Mouse (Mus musculus) embryonic facial prominence, embryonic 13.5 days (tissue): ENCODE results near the gene Snrpa. TPM values are rescaled to one million over a fixed set of nuclear protein-coding genes. Genes with fewer than 3 reads are reported as not detected.

Source experiments
- ATAC-seq: fragments of 200-750 bp; cut with Nextera tagmentation; 2 replicates; pipeline ENCODE4 v1.8.0; 2017; ENCODE audit warnings: low read depth; ENCODE audit not compliant: insufficient number of reproducible peaks, insufficient read depth, low FRiP score, low TSS enrichment
- H3K27ac ChIP-seq: fragments of 300-500 bp; sonication (generic); 2 replicates; pipeline ENCODE4 v1.5.1; 2015; ENCODE audit warnings: moderate library complexity, mild to moderate bottlenecking, inconsistent platforms
- H3K27me3 ChIP-seq: fragments of 300-500 bp; sonication (generic); 2 replicates; pipeline ENCODE4 v1.6.1; 2015; ENCODE audit warnings: mild to moderate bottlenecking, inconsistent platforms
- H3K36me3 ChIP-seq: fragments of 300-500 bp; sonication (generic); 2 replicates; pipeline ENCODE4 v1.6.1; 2015; ENCODE audit warnings: mild to moderate bottlenecking, inconsistent platforms
- H3K4me1 ChIP-seq: fragments of 300-500 bp; sonication (generic); 2 replicates; pipeline ENCODE4 v1.6.1; 2015; ENCODE audit warnings: inconsistent platforms
- H3K4me2 ChIP-seq: fragments of 300-500 bp; sonication (generic); 2 replicates; pipeline ENCODE4 v1.6.1; 2015; ENCODE audit warnings: moderate library complexity, mild to moderate bottlenecking, inconsistent platforms
- H3K4me3 ChIP-seq: fragments of 300-500 bp; sonication (generic); 2 replicates; pipeline ENCODE4 v1.5.1; 2015; ENCODE audit warnings: mild to moderate bottlenecking, inconsistent platforms
- H3K9ac ChIP-seq: fragments of 300-500 bp; sonication (generic); 2 replicates; pipeline ENCODE4 v1.6.1; 2015; ENCODE audit warnings: mild to moderate bottlenecking, inconsistent platforms
- H3K9me3 ChIP-seq: fragments of 300-500 bp; sonication (generic); 2 replicates; pipeline ENCODE4 v1.6.1; 2016; ENCODE audit warnings: inconsistent platforms
- WGBS: fragments of 180-500 bp; shearing (Covaris S2); methylation state at CpG from one replicate; pipeline ENCODE4 v1.1.7; 2015; ENCODE audit warnings: mixed read lengths; 5-methylcytosine and 5-hydroxymethylcytosine counted together
- polyA plus RNA-seq: library from polyadenylated mRNA; unstranded; fragments of >200 nt; fragmentation: Nextera tagmentation; extraction: Ambion mirVana; gene quantifications from 2 replicates; pipeline ENCODE4 v1.2.1, GENCODE M21; 2015

Gene Snrpa
- polyA plus RNA-seq, 1 experiment from 2014 or later = 292 TPM

DNA sequence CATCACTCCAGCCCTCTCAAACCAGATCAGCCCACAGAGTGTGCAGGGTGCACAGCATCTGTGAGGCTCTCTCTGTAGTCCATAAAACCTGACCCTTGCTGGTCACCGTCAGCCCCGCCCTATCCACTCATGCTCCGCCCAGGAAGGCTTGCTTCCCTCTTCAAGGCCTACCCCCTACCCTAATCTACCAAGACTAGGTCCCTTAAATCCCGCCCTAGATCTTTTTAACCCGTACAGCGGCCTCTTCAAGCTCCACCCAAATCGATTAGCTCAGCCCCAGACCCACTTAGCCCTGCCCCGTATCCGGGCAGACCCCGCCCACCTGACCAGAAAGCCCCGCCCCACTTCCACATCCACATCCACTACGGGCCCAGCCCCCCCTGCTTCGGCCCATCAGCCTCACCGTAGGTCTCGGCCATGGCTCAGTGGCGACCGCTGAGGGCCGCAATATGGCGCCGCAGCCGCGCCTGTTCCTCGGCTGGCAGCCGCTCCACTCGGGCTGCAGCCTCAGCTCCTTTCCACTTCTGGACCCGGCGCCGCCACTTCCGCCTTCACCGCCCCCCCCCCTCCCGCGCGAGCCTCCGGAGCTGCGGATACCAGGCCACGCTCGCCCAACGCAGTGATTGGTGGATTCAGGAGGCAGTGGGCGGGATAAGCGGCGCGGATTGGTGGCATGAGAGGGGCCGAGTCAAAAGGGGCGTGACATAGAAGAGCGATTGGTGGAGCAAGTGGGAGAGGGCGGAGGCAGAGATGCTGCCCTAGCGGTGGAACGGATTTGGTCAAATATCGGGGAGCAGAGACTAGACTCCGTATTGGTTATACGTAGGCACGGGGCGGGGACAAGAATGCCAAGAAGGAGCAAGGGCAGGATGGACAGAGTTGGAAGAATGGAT lies 17.5 kb downstream of the Snrpa start, which contains the start of gene Rab4b:
Gene Rab4b, minus strand, starts transcription at position 573 of the 893 bp plus-strand sequence.
- Histone ChIP-seq H3K9me3 (no peaks in the 10 kb centered on the region), H3K9ac (peak within 1 kb of the TSS; percentile 70), H3K27ac (peak within 1 kb of the TSS; percentile 93), H3K4me3 (peak within 1 kb of the TSS; percentile 70), H3K27me3 (no peaks in the 10 kb centered on the region), H3K36me3 (peaks cover 25% of the 10 kb centered on the region), H3K4me2 (peak within 1 kb of the TSS; percentile 61), H3K4me1 (peaks cover 7% of the 10 kb centered on the region; the same call in 1 of the 2 replicates)
- ATAC-seq = peak; percentile 99
- under 1% methylated on average over 53 of the region's 53 CpGs for WGBS

- Histone ChIP-seq H3K27ac (peak overlapping the region; percentile 93), H3K4me1 (peaks cover 7% of the 10 kb centered on the region; the same call in 1 of the 2 replicates), H3K4me3 (peak overlapping the region; percentile 70), H3K9me3 (no peaks in the 10 kb centered on the region), H3K4me2 (peak overlapping the region; percentile 61), H3K9ac (peak overlapping the region; percentile 70), H3K36me3 (peaks cover 25% of the 10 kb centered on the region), H3K27me3 (no peaks in the 10 kb centered on the region)
- no peak for ATAC-seq
- 24% methylated on average over 4 of the region's 4 CpGs for WGBS
These were observed 18.1 kb downstream of the Snrpa start for GRCm38 (mm10) chr7:27177942-27178323.

DNA sequence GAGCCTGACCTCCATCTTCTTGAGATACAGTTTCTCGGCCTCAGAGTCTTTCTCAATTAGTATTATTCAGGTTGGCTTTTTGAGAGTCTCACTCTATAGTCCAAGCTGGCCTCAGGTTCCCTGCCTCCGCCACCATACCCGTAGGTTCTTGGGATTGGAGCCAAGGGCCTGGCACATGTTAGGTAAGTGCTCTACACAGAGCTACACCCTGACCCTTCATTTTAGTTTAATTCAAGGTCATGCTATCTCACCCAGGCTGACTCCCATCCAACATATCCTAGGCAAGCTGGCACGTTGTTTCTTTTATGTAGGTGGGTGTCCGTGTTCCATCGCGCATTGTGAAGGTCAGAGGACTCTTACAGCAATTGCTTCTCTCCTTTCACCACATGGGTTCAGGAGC lies 21.2 kb downstream of the Snrpa start:
- no peak for ATAC-seq
- WGBS = 94% methylated on average over 7 of the region's 7 CpGs

DNA sequence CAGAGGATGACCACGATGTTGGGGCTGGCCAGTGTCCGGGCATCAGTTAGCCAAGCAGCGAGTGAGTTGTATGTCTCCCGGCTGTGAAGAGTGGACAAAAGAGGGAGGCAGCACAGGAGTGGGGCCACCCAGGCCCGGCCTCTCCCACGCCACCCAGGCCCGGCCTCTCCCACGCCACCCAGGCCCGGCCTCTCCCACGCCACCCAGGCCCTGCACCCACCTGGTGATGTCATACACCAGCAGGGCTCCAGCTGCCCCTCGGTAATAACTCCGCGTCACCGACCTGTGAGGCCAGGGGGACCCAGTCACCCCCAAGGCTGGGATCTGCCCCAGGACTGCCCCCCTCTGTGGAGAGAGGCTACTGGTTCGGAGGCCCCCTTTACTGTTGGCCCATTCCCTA lies 21.6 kb downstream of the Snrpa start:
- Histone ChIP-seq H3K9me3 (no peaks in the 10 kb centered on the region), H3K4me1 (peaks cover 7% of the 10 kb centered on the region; the same call in 1 of the 2 replicates), H3K36me3 (peaks cover 49% of the 10 kb centered on the region), H3K4me2 (no peak overlapping the region), H3K9ac (peak overlapping the region; percentile 44), H3K27me3 (no peaks in the 10 kb centered on the region), H3K27ac (no peak overlapping the region), H3K4me3 (no peak overlapping the region)
- no peak for ATAC-seq
- WGBS = 94% methylated on average over 15 of the region's 15 CpGs

More for the DNA sequence above, 21.2 kb downstream of the Snrpa start:
- Histone ChIP-seq H3K9ac (0 out of 2 replicates have a peak overlapping the region, but pooled peaks have one; percentile 44), H3K4me2 (no peak overlapping the region), H3K27me3 (no peaks in the 10 kb centered on the region), H3K4me3 (no peak overlapping the region), H3K4me1 (peaks cover 7% of the 10 kb centered on the region; the same call in 1 of the 2 replicates), H3K36me3 (peaks cover 49% of the 10 kb centered on the region), H3K27ac (no peak overlapping the region), H3K9me3 (no peaks in the 10 kb centered on the region)

DNA sequence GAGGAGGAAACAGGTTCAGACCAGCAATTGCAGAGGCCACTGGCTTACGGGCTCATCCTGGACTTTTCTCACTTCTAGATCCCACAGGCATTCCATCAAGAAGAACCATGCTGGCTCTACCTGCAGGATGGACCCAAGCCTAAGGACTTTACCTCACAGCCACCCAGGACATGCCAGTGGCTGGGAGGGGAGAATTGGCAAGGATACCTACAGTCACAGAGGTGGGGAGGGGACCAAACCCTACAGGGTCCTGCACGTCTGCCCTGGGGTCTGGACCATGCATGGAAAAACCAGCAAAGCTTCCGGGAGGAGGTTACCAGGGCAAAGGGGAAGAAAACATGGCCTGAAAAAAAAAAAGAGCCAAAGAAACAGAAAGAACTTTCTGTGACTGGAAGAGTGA lies 25.1 kb downstream of the Snrpa start:
- no peak overlapping the region for H3K27ac ChIP-seq
- 0 out of 2 replicates have a peak overlapping the region, but pooled peaks have one; percentile 21 for H3K9ac ChIP-seq
- H3K4me3 ChIP-seq = no peak overlapping the region
- peaks cover 11% of the 10 kb centered on the region for H3K4me1 ChIP-seq
- H3K36me3 ChIP-seq = peaks cover 49% of the 10 kb centered on the region
- ATAC-seq = no peak
- H3K27me3 ChIP-seq = no peaks in the 10 kb centered on the region
- no peaks in the 10 kb centered on the region for H3K9me3 ChIP-seq
- WGBS = 93% methylated on average over 3 of the region's 3 CpGs
- H3K4me2 ChIP-seq = no peak overlapping the region

DNA sequence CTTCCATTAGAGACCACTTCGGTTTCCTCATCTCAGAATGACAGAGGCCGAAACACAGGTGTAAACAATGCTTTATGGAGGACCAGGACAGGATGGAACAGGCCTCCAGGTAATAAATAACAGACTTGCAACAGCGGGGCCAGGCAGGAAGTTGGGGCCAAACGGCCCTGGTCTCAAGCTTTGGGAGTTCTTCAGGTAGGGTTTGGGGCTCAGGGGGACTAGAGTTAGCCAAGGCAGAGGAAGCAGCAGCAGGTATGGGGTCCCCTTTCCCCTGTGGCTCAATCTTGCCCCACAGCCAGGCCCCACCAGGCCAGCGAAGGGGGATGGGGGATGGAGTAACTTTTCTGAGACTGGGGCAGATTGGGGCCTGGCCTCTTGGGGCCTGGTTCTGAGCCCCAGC lies 27.7 kb downstream of the Snrpa start:
- Histone ChIP-seq H3K4me3 (no peak overlapping the region), H3K27me3 (no peaks in the 10 kb centered on the region), H3K4me1 (peaks cover 34% of the 10 kb centered on the region), H3K9ac (no peak overlapping the region), H3K36me3 (peaks cover 47% of the 10 kb centered on the region), H3K9me3 (no peaks in the 10 kb centered on the region), H3K27ac (no peak overlapping the region), H3K4me2 (no peak overlapping the region)
- 88% methylated on average over 5 of the region's 5 CpGs for WGBS
- ATAC-seq = no peak

GRCm38 (mm10) chr7:27167475-27168094 lies 28.5 kb downstream of the Snrpa start:
- ATAC-seq = no peak
- Histone ChIP-seq H3K9ac (peak overlapping the region; percentile 87), H3K9me3 (no peaks in the 10 kb centered on the region), H3K27me3 (no peaks in the 10 kb centered on the region), H3K4me1 (peaks cover 42% of the 10 kb centered on the region), H3K4me2 (peak overlapping the region; percentile 80), H3K4me3 (peak overlapping the region; percentile 74), H3K27ac (peak overlapping the region; percentile 97), H3K36me3 (peaks cover 47% of the 10 kb centered on the region)
- WGBS = 73% methylated on average over 11 of the region's 11 CpGs

DNA sequence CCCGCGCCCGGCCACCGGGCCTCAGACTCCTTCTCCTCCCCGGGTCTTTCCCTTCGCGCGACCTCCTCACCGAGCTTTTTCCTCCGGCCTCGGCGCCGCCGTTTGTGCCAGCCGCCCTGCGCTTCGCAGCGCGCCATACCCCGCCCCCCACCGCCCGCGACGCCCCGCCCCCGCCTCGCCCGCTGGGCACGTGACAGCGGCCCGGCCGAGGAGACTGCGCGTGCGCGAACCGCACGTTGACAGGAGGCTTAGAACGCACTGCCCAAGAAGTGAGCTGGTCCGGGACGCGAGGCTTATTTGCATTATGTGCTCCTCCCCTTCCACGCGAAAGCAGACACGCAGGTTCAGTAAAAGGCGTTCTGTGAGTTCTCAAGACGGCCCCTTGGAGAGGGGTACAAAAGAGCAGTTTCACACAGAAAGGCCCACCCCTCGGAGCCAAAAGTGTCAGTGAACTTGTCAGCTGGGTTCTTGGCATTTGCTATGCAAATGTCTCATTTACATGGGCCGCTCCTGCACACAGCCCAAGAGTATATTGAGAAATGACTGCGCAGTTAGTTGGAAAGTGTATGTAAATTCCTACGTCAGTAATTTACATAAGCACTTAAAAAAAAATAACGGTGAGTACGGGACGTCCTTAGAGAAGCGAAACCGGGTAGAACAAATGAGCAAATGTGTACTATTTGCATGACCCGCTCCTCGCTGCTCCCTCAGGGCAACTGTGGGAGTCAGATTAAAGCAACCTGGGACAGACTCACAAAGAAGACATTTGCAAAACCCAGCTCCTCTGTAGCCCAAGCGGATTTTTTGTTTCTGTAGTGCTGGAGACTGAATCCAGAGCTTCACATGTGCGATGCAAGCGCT lies 29.2 kb downstream of the Snrpa start, which contains the start of gene Egln2:
Gene Egln2, minus strand, starts transcription at position 189 of the 861 bp plus-strand sequence.
- H3K9ac ChIP-seq = peak within 1 kb of the TSS; percentile 87
- no peaks in the 10 kb centered on the region for H3K9me3 ChIP-seq
- H3K4me1 ChIP-seq = peaks cover 48% of the 10 kb centered on the region
- H3K4me2 ChIP-seq = peak within 1 kb of the TSS; percentile 80
- no peaks in the 10 kb centered on the region for H3K27me3 ChIP-seq
- H3K36me3 ChIP-seq = peaks cover 44% of the 10 kb centered on the region
- peak; percentile 77 for ATAC-seq
- peak within 1 kb of the TSS; percentile 97 for H3K27ac ChIP-seq
- H3K4me3 ChIP-seq = peak within 1 kb of the TSS; percentile 74
- WGBS = 1% methylated on average over 61 of the region's 61 CpGs

DNA sequence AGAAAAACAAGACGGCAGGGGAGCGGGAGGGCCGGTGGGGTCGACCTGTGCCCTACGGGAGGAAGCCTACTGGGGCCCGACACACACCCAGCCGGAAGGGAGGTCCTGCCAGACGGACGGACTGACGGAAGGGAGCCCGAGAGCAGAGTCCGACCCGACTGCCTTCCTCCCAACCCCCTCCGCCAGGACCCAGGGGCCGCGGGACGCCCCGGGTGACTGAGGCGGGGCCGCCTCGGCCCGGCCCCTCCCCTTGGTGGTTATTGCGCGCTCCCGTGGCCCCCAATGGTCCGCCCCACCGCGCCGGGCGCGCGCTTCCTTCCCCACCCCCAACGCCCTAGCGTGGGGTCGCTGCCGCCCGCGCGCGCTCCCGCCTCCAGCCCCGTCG lies 29.9 kb downstream of the Snrpa start:
- no peaks in the 10 kb centered on the region for H3K9me3 ChIP-seq
- no peaks in the 10 kb centered on the region for H3K27me3 ChIP-seq
- peak overlapping the region; percentile 74 for H3K4me3 ChIP-seq
- H3K4me1 ChIP-seq = peaks cover 52% of the 10 kb centered on the region
- peaks cover 43% of the 10 kb centered on the region for H3K36me3 ChIP-seq
- H3K9ac ChIP-seq = peak overlapping the region; percentile 87
- 1% methylated on average over 43 of the region's 43 CpGs for WGBS
- peak overlapping the region; percentile 97 for H3K27ac ChIP-seq
- peak overlapping the region; percentile 80 for H3K4me2 ChIP-seq
- peak; percentile 72 for ATAC-seq

- Histone ChIP-seq H3K36me3 (peaks cover 43% of the 10 kb centered on the region), H3K4me2 (peak overlapping the region; percentile 80), H3K27me3 (no peaks in the 10 kb centered on the region), H3K4me1 (peaks cover 56% of the 10 kb centered on the region), H3K4me3 (peak overlapping the region; percentile 74), H3K9me3 (no peaks in the 10 kb centered on the region), H3K9ac (peak overlapping the region; percentile 87), H3K27ac (peak overlapping the region; percentile 97)
- WGBS = 1% methylated on average over 8 of the region's 8 CpGs
- ATAC-seq = no peak
These were observed 30.4 kb downstream of the Snrpa start for GRCm38 (mm10) chr7:27165696-27166095.
